Mouse (Mus musculus): ENCODE measurements around the gene Pcnx3. TPM values are rescaled to one million over a fixed set of nuclear protein-coding genes. Genes with fewer than 3 reads are reported as not detected.
A peak's percentile ranks its signal among the peaks of the same experiment; 100 is the strongest.

Pcnx3 gene
- polyA plus RNA-seq, 1 experiment from 2014 or later: 11.3 TPM

- DNase-seq (ENCODE audit: low spot score) (no peak), ATAC-seq (no peak)
- Histone ChIP-seq H3K4me1 (ENCODE audit: insufficient read depth, low read depth, low read length) (peaks cover 18% of the 10 kb centered on the region), H3K9me3 (ENCODE audit: low read length) (no peaks in the 10 kb centered on the region), H3K27ac (ENCODE audit: low read length) (no peak overlapping the region), H3K9ac (replicated peaks; ENCODE audit: low read depth) (no peak overlapping the region), H3K4me2 (replicated peaks; ENCODE audit: low read depth, low read length) (no peak overlapping the region), H3K4me3 (ENCODE audit: low read depth, low read length) (no peak overlapping the region), H3K27me3 (replicated peaks; ENCODE audit: insufficient read depth, low read length) (no peaks in the 10 kb centered on the region), H3K36me3 (ENCODE audit: insufficient read depth, low read length) (peaks cover 20% of the 10 kb centered on the region)
- TF ChIP-seq CTCF (IDR thresholded peaks at IDR 0.05) (no peak), EP300 (IDR thresholded peaks at IDR 0.05) (no peak)
- 75% methylated on average over 13 of the region's 13 CpGs for WGBS
Observed at GRCm38 (mm10) chr19:5686437-5686836, 2.3 kb downstream of the Pcnx3 start.

GRCm38 (mm10) chr19:5685861-5686260 lies 2.8 kb downstream of the Pcnx3 start:
- Histone ChIP-seq H3K4me3 (ENCODE audit: low read depth, low read length) (no peak overlapping the region), H3K4me1 (ENCODE audit: insufficient read depth, low read depth, low read length) (peaks cover 15% of the 10 kb centered on the region; the same call in 1 of the 2 replicates), H3K4me2 (replicated peaks; ENCODE audit: low read depth, low read length) (no peak overlapping the region), H3K36me3 (ENCODE audit: insufficient read depth, low read length) (peaks cover 25% of the 10 kb centered on the region), H3K9me3 (ENCODE audit: low read length) (no peaks in the 10 kb centered on the region), H3K27me3 (replicated peaks; ENCODE audit: insufficient read depth, low read length) (no peaks in the 10 kb centered on the region), H3K27ac (ENCODE audit: low read length) (no peak overlapping the region), H3K9ac (replicated peaks; ENCODE audit: low read depth) (no peak overlapping the region)
- ATAC-seq (no peak), DNase-seq (ENCODE audit: low spot score) (no peak)
- 93% methylated on average over 11 of the region's 11 CpGs for WGBS
- TF ChIP-seq CTCF (IDR thresholded peaks at IDR 0.05): no peak
- TF ChIP-seq EP300 (IDR thresholded peaks at IDR 0.05): no peak

GRCm38 (mm10) chr19:5685431-5685830 lies 3.3 kb downstream of the Pcnx3 start:
- H3K27ac ChIP-seq (ENCODE audit: low read length): no peak overlapping the region
- H3K9me3 ChIP-seq (ENCODE audit: low read length): no peaks in the 10 kb centered on the region
- H3K36me3 ChIP-seq (ENCODE audit: insufficient read depth, low read length): peaks cover 29% of the 10 kb centered on the region
- WGBS: 94% methylated on average over 19 of the region's 19 CpGs
- H3K4me3 ChIP-seq (ENCODE audit: low read depth, low read length): no peak overlapping the region
- H3K27me3 ChIP-seq (replicated peaks; ENCODE audit: insufficient read depth, low read length): no peaks in the 10 kb centered on the region
- ATAC-seq: no peak
- TF ChIP-seq CTCF (IDR thresholded peaks at IDR 0.05): no peak
- no peak for TF ChIP-seq EP300 (IDR thresholded peaks at IDR 0.05)
- no peak overlapping the region for H3K4me2 ChIP-seq (replicated peaks; ENCODE audit: low read depth, low read length)
- no peak overlapping the region for H3K9ac ChIP-seq (replicated peaks; ENCODE audit: low read depth)
- DNase-seq (ENCODE audit: low spot score): no peak
- H3K4me1 ChIP-seq (ENCODE audit: insufficient read depth, low read depth, low read length): peaks cover 11% of the 10 kb centered on the region; the same call in 1 of the 2 replicates

GRCm38 (mm10) chr19:5684985-5685384 lies 3.7 kb downstream of the Pcnx3 start:
- H3K27me3 ChIP-seq (replicated peaks; ENCODE audit: insufficient read depth, low read length): no peaks in the 10 kb centered on the region
- H3K9ac ChIP-seq (replicated peaks; ENCODE audit: low read depth): no peak overlapping the region
- H3K36me3 ChIP-seq (ENCODE audit: insufficient read depth, low read length): peaks cover 34% of the 10 kb centered on the region
- H3K9me3 ChIP-seq (ENCODE audit: low read length): no peaks in the 10 kb centered on the region
- H3K4me3 ChIP-seq (ENCODE audit: low read depth, low read length): no peak overlapping the region
- H3K27ac ChIP-seq (ENCODE audit: low read length): no peak overlapping the region
- peaks cover 6% of the 10 kb centered on the region; the same call in 1 of the 2 replicates for H3K4me1 ChIP-seq (ENCODE audit: insufficient read depth, low read depth, low read length)
- ATAC-seq (no peak), DNase-seq (ENCODE audit: low spot score) (no peak)
- TF ChIP-seq EP300 (IDR thresholded peaks at IDR 0.05) (no peak), CTCF (IDR thresholded peaks at IDR 0.05) (no peak)
- no peak overlapping the region for H3K4me2 ChIP-seq (replicated peaks; ENCODE audit: low read depth, low read length)
- WGBS: 93% methylated on average over 12 of the region's 13 CpGs

- 89% methylated on average over 12 of the region's 12 CpGs for WGBS
- Histone ChIP-seq H3K27ac (ENCODE audit: low read length) (no peak overlapping the region), H3K4me3 (ENCODE audit: low read depth, low read length) (no peak overlapping the region), H3K9ac (replicated peaks; ENCODE audit: low read depth) (no peak overlapping the region), H3K4me1 (ENCODE audit: insufficient read depth, low read depth, low read length) (peaks cover 6% of the 10 kb centered on the region; the same call in 1 of the 2 replicates), H3K27me3 (replicated peaks; ENCODE audit: insufficient read depth, low read length) (no peaks in the 10 kb centered on the region), H3K9me3 (ENCODE audit: low read length) (no peaks in the 10 kb centered on the region), H3K36me3 (ENCODE audit: insufficient read depth, low read length) (peaks cover 39% of the 10 kb centered on the region), H3K4me2 (replicated peaks; ENCODE audit: low read depth, low read length) (no peak overlapping the region)
- no peak for ATAC-seq
- TF ChIP-seq EP300 (IDR thresholded peaks at IDR 0.05) (no peak), CTCF (IDR thresholded peaks at IDR 0.05) (no peak)
- DNase-seq (ENCODE audit: low spot score): peak; percentile 21
Observed at GRCm38 (mm10) chr19:5684236-5684635, 4.5 kb downstream of the Pcnx3 start.

DNA sequence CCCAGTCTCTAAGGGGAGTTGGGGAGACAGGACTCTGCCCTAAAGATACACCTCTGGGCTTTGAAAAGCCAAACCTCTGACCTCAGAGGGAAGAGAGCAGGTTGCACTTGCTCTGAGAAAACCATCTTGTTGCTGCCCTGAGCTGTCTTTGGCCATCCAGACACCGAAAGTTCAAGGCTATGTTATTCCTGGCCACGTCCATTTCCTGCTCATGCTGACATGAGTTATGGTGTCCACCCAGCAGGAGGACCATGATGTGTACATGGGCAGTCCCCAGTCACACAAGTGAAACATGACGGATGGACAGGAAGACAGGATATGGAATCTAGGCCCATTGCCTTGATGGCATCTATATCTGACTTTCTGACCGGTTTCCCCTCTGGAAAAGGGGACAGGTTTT lies 8.3 kb downstream of the Pcnx3 start:
- TF ChIP-seq EP300 (IDR thresholded peaks at IDR 0.05) (no peak), CTCF (IDR thresholded peaks at IDR 0.05) (no peak)
- no peak overlapping the region for H3K4me3 ChIP-seq (ENCODE audit: low read depth, low read length)
- ATAC-seq: peak; percentile 63
- no peak overlapping the region for H3K4me2 ChIP-seq (replicated peaks; ENCODE audit: low read depth, low read length)
- WGBS: 66% methylated on average over 4 of the region's 4 CpGs
- DNase-seq (ENCODE audit: low spot score): peak; percentile 10
- H3K27me3 ChIP-seq (replicated peaks; ENCODE audit: insufficient read depth, low read length): no peaks in the 10 kb centered on the region
- no peak overlapping the region for H3K27ac ChIP-seq (ENCODE audit: low read length)
- H3K36me3 ChIP-seq (ENCODE audit: insufficient read depth, low read length): peaks cover 53% of the 10 kb centered on the region
- H3K4me1 ChIP-seq (ENCODE audit: insufficient read depth, low read depth, low read length): no peaks in the 10 kb centered on the region
- no peaks in the 10 kb centered on the region for H3K9me3 ChIP-seq (ENCODE audit: low read length)
- no peak overlapping the region for H3K9ac ChIP-seq (replicated peaks; ENCODE audit: low read depth)

DNA sequence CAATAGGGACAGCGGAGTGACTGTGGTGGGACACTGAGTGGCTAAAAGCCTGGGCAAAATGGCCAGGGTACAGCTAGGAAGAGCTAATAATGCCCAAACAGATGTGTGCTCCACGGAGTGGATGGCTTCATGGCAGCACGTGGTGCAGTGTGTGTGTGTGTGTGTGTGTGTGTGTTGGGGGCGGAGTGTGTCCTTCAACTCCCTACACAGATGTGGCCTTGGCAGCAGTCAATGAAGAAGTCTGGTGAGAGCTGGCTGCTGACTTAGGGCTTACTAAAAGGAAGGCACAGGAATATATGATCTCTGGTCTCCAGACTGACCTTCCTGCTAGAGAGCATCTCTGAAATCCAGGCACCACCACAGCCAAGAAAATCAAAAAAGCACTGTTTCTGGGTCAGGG lies 20.3 kb downstream of the Pcnx3 start:
- H3K9me3 ChIP-seq (ENCODE audit: low read length): no peaks in the 10 kb centered on the region
- TF ChIP-seq EP300 (IDR thresholded peaks at IDR 0.05) (no peak), CTCF (IDR thresholded peaks at IDR 0.05) (no peak)
- no peak overlapping the region for H3K27ac ChIP-seq (ENCODE audit: low read length)
- DNase-seq (ENCODE audit: low spot score) (no peak), ATAC-seq (no peak)
- H3K36me3 ChIP-seq (ENCODE audit: insufficient read depth, low read length): peaks cover 39% of the 10 kb centered on the region
- H3K27me3 ChIP-seq (replicated peaks; ENCODE audit: insufficient read depth, low read length): no peaks in the 10 kb centered on the region
- H3K9ac ChIP-seq (replicated peaks; ENCODE audit: low read depth): no peak overlapping the region
- H3K4me3 ChIP-seq (ENCODE audit: low read depth, low read length): no peak overlapping the region
- no peaks in the 10 kb centered on the region for H3K4me1 ChIP-seq (ENCODE audit: insufficient read depth, low read depth, low read length)
- WGBS: 86% methylated on average over 4 of the region's 4 CpGs
- no peak overlapping the region for H3K4me2 ChIP-seq (replicated peaks; ENCODE audit: low read depth, low read length)

Measured in lung, postnatal 0 days (tissue).